Mouse (Mus musculus) liver, adult (tissue): ENCODE results near the gene Fam124a.
"Not testable (repeated sequence)": the region's sequence is repeated elsewhere in the genome, so short reads cannot be mapped to it uniquely, and the experiment has no call there.

Experiments used
- GATA4 ChIP-seq: IDR thresholded peaks from 2 replicates; pipeline ENCODE4 v1.6.1; 2014; ENCODE audit warnings: mild to moderate bottlenecking, low read length; ENCODE audit not compliant: insufficient replicate concordance

Fam124a gene

DNA sequence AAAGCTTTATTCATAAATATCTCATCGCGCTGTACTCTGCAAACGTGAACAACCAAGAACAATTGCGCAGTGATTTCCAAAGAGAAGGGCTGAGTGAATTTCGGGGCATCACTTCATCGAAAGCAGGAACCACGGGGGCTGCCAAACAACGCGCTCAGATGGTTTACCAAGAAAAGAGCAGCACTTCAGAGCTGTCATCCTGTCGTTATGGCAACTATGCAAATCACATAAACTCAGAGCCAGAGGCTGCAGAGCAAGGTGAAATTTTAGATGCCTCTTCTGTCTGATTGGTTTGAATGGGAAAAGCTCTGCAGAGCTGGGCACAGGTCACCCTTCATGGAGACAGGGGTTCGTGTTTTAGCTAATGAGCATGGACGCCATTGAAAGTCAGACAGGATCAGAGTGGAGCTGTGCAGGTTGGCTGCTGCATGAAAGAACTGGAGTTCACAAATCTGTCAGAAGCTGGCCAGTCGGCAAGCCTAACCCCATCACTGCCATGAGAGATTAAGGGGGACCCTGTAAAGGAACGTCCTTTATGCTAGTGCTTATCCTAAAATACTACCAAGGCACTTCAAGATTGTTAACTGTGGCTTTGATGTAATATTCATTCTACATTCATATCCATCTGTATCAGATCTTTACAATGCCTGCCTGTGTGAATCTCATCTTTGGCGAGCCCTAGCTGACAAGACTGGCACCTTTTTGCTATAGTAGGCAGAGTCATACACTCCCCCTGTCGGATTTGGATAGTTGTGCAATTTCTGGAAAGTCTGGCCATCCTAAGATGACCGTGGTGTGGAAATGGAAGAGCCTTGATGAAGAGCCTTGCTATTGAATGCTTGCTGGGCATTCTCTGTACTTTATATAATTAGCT lies 6.6 kb downstream of the Fam124a start:
- TF ChIP-seq GATA4 = no peak

DNA sequence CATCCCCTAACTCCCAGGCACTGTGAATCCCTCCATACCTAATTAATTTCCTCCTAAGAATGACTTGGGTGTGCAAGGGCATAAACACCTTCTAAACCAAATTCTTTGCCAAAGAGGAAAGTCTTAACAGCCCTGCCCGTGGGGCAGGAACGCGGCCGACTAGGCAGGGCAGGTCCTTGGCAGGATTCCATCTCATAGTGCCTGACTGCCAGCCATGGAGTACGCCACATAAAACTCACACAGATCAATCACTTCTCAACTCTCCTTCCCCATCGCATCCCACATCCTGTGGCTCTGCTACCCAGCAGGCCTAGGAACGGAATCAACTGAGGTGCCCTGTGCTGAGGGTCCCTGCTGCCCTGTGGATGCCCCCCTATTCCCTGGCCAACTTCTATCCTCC lies 8.1 kb downstream of the Fam124a start:
- no peak for TF ChIP-seq GATA4

DNA sequence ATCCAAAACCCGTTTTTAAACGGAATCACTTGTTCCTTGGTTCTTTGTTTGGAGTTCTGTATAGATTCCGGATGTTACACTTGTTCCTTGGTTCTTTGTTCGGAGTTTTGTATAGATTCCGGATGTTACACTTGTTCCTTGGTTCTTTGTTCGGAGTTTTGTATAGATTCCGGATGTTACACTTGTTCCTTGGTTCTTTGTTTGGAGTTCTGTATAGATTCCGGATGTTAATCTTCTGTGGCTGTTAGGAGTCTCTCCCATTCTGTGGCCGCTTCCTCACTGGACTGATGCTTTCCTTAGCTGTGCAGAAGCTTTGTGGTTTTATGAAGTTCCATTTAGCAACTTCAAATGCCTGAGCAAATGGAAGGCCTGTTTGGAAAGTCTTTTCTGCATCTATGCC lies 11.3 kb downstream of the Fam124a start, which contains the start of gene Gm4131:
TSS of gene Gm4131 (minus strand) at position 101 of the 400 bp plus-strand sequence.
- TF ChIP-seq GATA4 = not testable (repeated sequence)

DNA sequence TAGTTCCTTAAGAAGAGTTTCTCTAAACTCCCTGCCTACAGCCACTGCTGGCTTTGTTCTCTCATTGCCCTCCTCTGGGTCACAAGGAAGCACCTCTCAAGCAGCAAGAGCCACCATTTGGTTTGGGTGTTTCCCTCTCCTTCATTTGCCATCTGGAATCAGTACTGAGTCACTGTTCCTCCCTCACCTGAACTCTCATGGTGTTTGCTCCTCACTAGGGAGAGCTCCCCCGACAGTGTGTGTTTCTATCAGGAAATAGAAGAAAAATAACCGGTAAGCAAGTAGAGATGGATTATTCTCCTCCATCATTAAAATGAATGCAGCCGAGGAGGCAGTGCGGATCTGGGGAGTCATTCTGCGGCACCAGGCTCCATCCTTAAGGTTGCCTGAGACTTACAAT lies 13.9 kb downstream of the Fam124a start:
- TF ChIP-seq GATA4 = no peak

DNA sequence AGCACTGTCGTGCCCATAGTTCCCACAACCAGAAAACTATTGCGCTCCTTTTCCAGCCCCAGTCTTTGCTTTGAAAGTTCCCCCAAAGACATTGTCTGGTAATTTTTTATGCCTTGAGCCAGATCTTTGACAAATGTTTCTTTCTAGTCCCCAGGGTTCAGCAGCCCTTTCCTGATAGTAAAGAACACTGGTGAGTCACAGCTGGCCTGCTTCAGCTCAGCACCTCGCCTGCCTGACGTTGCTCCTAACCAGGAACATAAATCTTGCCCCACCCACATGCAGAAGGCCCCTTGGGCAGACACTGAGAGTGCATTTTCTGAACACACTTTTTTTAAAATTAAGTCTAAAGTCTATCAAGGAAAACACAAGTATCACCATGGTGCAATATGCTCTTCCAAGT lies 14.8 kb downstream of the Fam124a start:
- no peak for TF ChIP-seq GATA4

DNA sequence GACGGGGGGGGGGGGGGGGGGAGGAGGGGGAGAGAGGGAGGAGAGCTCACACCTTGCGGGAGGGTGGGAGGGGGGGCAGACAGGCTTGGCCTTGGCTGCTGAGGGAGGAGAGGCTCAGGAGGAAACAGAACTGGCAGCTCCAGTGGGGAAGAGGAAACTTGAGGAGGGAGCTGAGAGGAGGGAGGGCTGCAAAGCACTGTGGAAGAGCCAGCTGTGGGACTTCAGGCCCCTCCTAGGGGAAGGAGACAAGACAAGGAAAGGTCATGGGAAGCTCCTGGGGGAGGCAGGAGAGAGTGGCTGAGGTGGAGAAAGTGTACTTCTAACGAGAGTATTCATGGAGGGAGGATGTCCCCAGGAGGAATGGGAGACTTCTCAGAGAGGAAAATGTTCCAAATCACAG lies 17.9 kb downstream of the Fam124a start:
- TF ChIP-seq GATA4 = no peak

DNA sequence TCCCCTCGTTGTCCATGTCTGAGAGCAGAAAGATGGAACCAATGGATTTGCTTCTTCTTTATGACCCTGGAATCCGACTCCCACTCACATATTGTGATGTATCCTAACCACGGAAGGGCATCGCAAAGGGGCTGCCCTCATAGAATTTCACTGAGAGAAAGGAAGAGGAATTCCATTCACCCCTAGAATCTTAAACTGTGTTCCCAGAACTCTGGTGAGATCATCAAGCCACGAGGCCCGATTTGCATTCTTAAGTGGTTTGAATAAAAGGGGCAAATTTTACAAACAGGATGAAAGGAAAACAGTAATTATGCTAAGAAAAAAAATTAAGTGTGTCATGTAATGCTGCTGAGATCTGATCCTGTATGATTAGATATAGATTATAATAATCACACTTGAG lies 19.4 kb downstream of the Fam124a start:
- no peak for TF ChIP-seq GATA4

DNA sequence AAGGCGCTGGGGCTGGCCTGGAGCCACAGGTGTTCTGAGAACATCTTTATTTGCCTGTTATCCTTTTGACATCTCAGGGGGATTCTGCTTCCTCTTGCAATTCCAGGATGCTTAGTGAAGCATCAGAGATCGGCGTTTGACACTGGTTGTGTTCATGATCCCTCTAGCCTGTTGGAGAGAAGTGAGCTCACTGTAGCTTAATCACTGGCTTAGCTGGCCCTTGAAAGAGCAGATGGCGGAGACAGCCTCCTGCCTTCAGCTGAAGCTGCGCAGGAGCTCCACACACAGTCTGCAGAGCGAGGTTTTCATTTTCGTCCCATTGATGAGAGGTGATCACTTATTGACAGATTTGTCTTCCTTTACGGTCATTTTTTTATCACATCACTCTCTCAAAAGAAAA lies 20.3 kb downstream of the Fam124a start:
- TF ChIP-seq GATA4 = no peak

DNA sequence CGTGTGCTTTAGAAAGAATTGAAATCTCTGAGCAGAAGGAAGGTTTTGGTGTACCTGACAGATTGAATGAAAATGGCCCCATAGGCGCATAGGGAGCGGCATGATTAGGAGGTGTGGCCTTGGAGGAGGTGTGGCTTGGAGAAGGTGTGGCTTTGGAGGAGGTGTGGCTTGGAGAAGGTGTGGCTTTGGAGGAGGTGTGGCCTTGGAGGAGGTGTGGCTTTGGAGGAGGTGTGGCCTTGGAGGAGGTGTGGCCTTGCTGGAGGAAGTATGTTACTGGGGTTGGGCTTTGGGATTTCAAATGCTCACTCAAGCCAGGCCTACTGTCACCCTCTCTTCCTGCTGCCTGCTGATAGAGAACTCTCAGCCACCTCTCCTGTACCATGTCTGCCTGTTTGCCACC lies 25.4 kb downstream of the Fam124a start:
- no peak for TF ChIP-seq GATA4

DNA sequence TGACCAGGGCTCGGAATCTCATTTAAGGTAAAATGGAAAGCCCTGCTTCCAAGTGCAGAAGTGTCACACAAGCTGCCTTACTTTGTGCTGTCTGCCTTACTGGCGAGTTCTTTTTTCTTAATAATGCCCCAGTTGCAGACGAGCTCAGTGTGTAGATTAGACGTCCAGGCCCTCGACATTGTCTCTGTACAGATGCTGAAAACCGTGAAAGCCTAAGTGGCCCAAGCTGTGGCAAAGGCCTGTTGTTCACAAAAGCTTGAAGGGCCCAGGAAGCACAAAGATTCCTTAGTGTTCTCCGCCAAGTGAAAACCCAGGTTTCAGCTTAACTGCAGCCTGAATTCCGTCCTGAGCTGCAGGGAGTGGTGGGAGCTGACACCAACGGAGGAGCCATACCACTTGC lies 26.2 kb downstream of the Fam124a start:
- no peak for TF ChIP-seq GATA4

DNA sequence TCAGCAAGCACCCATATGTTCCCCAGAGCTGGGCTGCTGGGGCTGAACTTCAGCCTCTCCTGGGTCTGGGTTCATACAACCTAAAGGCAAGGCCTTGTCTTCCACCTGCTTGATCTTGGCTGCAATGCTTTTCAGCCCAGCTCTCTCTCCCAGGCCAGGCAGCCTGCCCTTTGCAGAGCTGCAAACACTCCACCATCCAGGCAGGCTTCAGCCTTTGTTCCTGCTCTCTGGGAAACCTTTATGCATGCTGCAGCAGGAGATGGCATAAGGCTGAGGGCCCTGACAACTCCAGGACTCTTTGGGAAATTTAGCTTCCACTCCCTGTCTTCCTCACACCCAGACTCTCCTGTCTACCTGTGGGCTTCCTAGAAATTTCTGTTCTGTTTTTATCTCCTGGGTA lies 29.1 kb downstream of the Fam124a start:
- TF ChIP-seq GATA4 = no peak

DNA sequence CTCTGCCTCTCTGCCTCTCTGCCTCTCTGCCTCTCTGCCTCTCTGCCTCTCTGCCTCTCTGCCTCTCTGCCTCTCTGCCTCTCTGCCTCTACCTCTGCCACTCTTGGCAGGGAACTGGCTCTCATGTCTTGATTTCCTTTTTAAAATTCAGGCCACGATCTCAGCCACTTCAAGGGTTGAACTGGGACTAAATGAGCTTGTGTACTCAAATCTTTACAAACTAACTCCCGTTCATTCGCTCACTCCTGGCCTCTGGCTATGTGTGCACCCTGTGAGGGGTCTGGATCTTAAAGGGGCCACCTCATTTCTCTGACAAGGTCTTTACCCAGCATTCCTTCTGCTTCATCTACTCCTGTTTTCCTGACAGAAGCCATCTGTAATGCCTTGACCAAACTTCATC lies 29.8 kb downstream of the Fam124a start:
- no peak for TF ChIP-seq GATA4

DNA sequence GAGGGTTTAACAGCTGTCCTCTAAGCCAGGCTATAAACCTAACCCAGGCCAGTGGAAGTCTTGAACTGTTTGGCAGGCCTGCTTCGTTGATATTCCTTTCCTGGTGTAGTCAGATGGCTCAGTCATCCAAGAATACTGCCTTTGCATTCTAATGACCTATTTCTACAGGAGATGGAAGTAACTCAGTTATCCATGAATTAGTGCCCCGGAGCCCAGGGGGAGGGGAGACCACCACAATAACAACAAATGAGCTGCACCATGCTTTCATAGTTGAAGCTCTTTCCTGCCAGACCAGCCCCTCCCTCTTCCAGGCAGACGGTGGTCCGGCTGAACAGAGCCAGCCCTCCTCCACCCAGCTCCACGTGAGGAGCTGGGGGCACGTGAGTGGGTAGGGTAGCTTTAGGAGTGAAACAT lies 44.6 kb downstream of the Fam124a start:
- TF ChIP-seq GATA4 = no peak

DNA sequence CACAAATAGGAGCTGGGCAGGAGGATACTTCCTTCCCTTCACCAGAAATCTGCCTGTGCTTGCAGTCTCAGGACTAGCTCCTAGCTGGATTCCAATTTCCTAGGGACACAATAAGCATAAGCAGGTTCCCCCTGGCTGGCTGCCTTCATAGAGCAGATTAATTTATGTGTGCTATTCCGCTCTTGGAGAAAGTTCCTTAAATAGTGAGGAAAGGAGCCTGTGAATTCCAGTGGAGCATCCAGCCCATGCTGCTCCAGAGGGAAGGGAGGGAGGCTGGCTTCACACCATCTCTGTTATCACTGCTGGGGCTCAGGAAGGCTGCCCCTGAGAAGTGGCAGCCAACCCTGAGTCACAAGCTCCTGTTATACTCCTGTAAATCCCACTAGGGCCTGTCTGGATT lies 46.7 kb downstream of the Fam124a start:
- no peak for TF ChIP-seq GATA4

DNA sequence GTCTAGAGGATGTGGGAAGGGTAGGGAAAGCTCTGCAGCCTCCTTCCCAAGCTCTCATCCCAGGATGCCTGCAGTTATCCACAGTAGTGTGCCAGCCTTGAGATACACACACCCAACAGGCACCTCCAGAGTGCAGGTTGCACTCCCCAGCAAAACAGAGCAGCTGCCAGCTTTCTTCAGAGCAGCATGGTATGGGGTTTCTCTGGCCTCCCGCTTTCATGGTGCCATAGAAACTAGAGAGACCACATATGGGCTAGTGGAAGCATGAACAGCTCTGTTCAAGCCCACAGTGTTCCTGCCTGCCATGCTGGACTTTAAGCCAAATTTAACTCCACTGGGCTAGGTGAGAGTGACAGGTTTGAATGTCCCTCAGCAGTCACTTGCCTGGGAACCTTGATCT lies 47.3 kb downstream of the Fam124a start:
- TF ChIP-seq GATA4 = no peak

DNA sequence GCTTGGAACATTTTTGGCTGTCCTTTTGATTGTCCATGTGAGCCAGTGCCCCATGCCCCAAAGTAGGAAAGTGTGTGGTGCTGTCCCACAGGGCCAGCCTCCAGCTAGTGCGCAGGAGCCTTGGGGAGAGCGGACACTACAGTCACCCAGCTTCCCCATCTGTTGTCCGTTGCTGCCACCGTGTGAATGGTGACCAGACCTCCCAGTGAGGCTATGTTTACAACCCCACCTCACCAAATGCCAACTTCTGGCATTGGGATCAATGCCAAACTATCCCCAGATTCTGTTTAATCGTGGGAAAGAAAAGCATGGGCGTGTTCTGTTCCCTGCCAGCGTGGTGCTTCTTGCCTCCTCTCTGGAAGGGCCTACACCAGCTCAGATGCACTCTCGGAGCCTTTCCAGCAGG lies 52.3 kb downstream of the Fam124a start:
- no peak for TF ChIP-seq GATA4

DNA sequence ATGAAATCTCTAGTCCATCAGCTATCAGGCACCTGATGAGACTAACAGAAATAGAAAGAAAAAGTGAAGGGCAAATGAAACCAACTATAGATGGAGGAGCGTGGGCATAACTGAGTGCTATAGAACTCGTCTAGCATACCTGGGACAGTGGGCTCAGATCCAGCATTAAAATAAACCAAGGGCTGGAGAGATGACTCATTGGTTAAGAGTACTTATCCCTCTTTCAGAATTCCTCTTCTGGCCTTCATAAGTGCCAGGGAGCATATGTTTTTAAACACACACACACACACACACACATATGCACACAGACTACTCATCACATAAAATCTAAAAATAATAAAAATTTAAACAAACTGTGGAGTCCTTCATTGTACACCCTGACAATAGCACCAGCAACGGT lies 54.4 kb downstream of the Fam124a start:
- no peak for TF ChIP-seq GATA4
